26 mouse cellular contexts compared by ENCODE assay signal in the genomic region with DNA sequence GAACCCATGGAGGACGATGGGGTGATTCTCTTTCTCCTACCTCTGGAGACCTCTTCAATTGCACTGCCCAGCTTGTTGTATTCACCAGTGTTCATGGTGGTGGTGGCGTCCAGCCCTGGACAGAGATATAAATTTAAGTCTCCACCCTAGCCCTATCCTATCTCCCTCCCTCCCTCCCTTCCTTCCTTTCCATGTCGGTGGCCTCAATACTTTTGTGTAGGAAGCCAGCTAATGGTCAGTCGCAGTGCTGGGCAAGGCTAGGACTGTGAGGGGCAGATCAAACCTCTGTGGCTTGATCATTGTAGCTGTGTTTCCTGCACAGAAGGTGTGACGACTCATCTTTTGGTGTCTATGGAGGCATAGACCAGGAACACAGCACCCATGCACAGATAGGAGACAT. TPM values are rescaled to one million over a fixed set of nuclear protein-coding genes. Genes with fewer than 3 reads are reported as not detected.
DNase-seq lines count a peak whose midpoint lies in the region; ATAC-seq lines count a peak whose summit lies in the region.
"Had no signal": no experiment of that assay in that cellular context is flagged by ENCODE, and none has a peak within 500 bp of the region (broad histone marks: within the 10 kb centered on the region; RNA-seq: fewer than 3 reads in every experiment).

Gene Clec4g, minus strand, starts transcription at position 101 of the 400 bp plus-strand sequence.

- no peak for ATAC-seq in heart, embryonic 12.5 days (ENCODE audit: insufficient number of reproducible peaks, low FRiP score)
- ATAC-seq in liver, embryonic 16.5 days (ENCODE audit: low read depth), result no peak
- no peak for ATAC-seq in liver, embryonic 11.5 days (replicated peaks; ENCODE audit: low FRiP score)
- ATAC-seq in megakaryocyte, adult 5-6 weeks (ENCODE audit: poor library complexity, severe bottlenecking), result no peak
- ATAC-seq: forebrain, embryonic 14.5 days had no signal

- H3K27ac ChIP-seq in heart, embryonic 12.5 days (ENCODE audit: poor library complexity, severe bottlenecking), result no peak within 1 kb of the TSS
- H3K27ac ChIP-seq in liver, embryonic 16.5 days (ENCODE audit: low read length), result no peak within 1 kb of the TSS
- H3K27ac ChIP-seq in liver, embryonic 11.5 days (ENCODE audit: low read depth, low read length), result no peak within 1 kb of the TSS
- H3K27ac ChIP-seq: embryonic facial prominence, embryonic 13.5 days; embryonic facial prominence, embryonic 15.5 days; forebrain, embryonic 10.5 days; forebrain, embryonic 12.5 days had no signal

- no peak within 1 kb of the TSS for H3K4me3 ChIP-seq in heart, embryonic 12.5 days
- H3K4me3 ChIP-seq in liver, embryonic 16.5 days (ENCODE audit: low read depth, low read length), result no peak within 1 kb of the TSS
- H3K4me3 ChIP-seq in liver, embryonic 11.5 days (ENCODE audit: low read depth, low read length), result no peak within 1 kb of the TSS
- H3K4me3 ChIP-seq in megakaryocyte, embryonic 14.5 days (replicated peaks), result peak within 1 kb of the TSS; percentile 72
- H3K4me3 ChIP-seq: embryonic facial prominence, embryonic 13.5 days; embryonic facial prominence, embryonic 15.5 days; erythroblast, embryonic 14.5 days; forebrain, embryonic 10.5 days; forebrain, embryonic 12.5 days had no signal

- no peaks in the 10 kb centered on the region for H3K27me3 ChIP-seq in heart, embryonic 12.5 days (replicated peaks)
- no peaks in the 10 kb centered on the region for H3K27me3 ChIP-seq in liver, embryonic 16.5 days (ENCODE audit: control insufficient read depth, insufficient read depth, low read depth, low read length)
- H3K27me3 ChIP-seq in liver, embryonic 11.5 days (replicated peaks; ENCODE audit: control insufficient read depth, insufficient read depth, low read length), result no peaks in the 10 kb centered on the region
- H3K27me3 ChIP-seq in megakaryocyte, embryonic 14.5 days (replicated peaks), result peaks cover 5% of the 10 kb centered on the region
- H3K27me3 ChIP-seq: embryonic facial prominence, embryonic 13.5 days; embryonic facial prominence, embryonic 15.5 days; forebrain, embryonic 12.5 days had no signal

- no peaks in the 10 kb centered on the region for H3K36me3 ChIP-seq in heart, embryonic 12.5 days
- H3K36me3 ChIP-seq in liver, embryonic 16.5 days (ENCODE audit: control insufficient read depth, insufficient read depth), result no peaks in the 10 kb centered on the region
- H3K36me3 ChIP-seq in liver, embryonic 11.5 days (ENCODE audit: control insufficient read depth, insufficient read depth, low read length), result no peaks in the 10 kb centered on the region
- no peaks in the 10 kb centered on the region for H3K36me3 ChIP-seq in megakaryocyte, embryonic 14.5 days (replicated peaks; ENCODE audit: low read length)
- H3K36me3 ChIP-seq: embryonic facial prominence, embryonic 13.5 days; embryonic facial prominence, embryonic 15.5 days; forebrain, embryonic 10.5 days; forebrain, embryonic 12.5 days had no signal

- H3K4me1 ChIP-seq in heart, embryonic 12.5 days (replicated peaks), result peaks cover 13% of the 10 kb centered on the region; the same call in 1 of the 2 replicates
- no peaks in the 10 kb centered on the region for H3K4me1 ChIP-seq in liver, embryonic 16.5 days (ENCODE audit: control insufficient read depth, low read depth, low read length)
- no peaks in the 10 kb centered on the region for H3K4me1 ChIP-seq in liver, embryonic 11.5 days (replicated peaks; ENCODE audit: control insufficient read depth, insufficient read depth, low read length)
- peaks cover 47% of the 10 kb centered on the region for H3K4me1 ChIP-seq in megakaryocyte, embryonic 14.5 days
- H3K4me1 ChIP-seq: embryonic facial prominence, embryonic 13.5 days; embryonic facial prominence, embryonic 15.5 days; forebrain, embryonic 12.5 days had no signal

- H3K9me3 ChIP-seq in heart, embryonic 12.5 days (replicated peaks), result no peaks in the 10 kb centered on the region; the same call in 1 of the 2 replicates
- no peaks in the 10 kb centered on the region for H3K9me3 ChIP-seq in liver, embryonic 16.5 days (replicated peaks; ENCODE audit: control insufficient read depth, low read length)
- H3K9me3 ChIP-seq in liver, embryonic 11.5 days (ENCODE audit: control insufficient read depth, low read length), result no peaks in the 10 kb centered on the region
- no peaks in the 10 kb centered on the region for H3K9me3 ChIP-seq in megakaryocyte, embryonic 14.5 days
- H3K9me3 ChIP-seq: embryonic facial prominence, embryonic 13.5 days; embryonic facial prominence, embryonic 15.5 days; forebrain, embryonic 12.5 days had no signal

- 58% methylated on average over 5 of the region's 5 CpGs for WGBS in heart, embryonic 12.5 days
- WGBS in liver, embryonic 16.5 days (ENCODE audit: insufficient replicate concordance), result 38% methylated on average over 5 of the region's 5 CpGs
- 52% methylated on average over 5 of the region's 5 CpGs for WGBS in liver, embryonic 11.5 days

- H3K4me2 ChIP-seq in heart, embryonic 12.5 days, result 0 out of 2 replicates have a peak within 1 kb of the TSS, but pooled peaks have one; percentile 2
- H3K4me2 ChIP-seq in liver, embryonic 16.5 days (ENCODE audit: low read depth, low read length), result no peak within 1 kb of the TSS
- no peak within 1 kb of the TSS for H3K4me2 ChIP-seq in liver, embryonic 11.5 days
- H3K4me2 ChIP-seq: embryonic facial prominence, embryonic 13.5 days; embryonic facial prominence, embryonic 15.5 days; forebrain, embryonic 12.5 days had no signal

- H3K9ac ChIP-seq in heart, embryonic 12.5 days, result no peak within 1 kb of the TSS
- no peak within 1 kb of the TSS for H3K9ac ChIP-seq in liver, embryonic 16.5 days (ENCODE audit: low read depth, low read length)
- H3K9ac ChIP-seq in liver, embryonic 11.5 days (ENCODE audit: low read depth, low read length), result no peak within 1 kb of the TSS
- H3K9ac ChIP-seq: embryonic facial prominence, embryonic 13.5 days; embryonic facial prominence, embryonic 15.5 days; forebrain, embryonic 12.5 days had no signal

- no peak for DNase-seq in heart, adult 18-20 months
- no peak for DNase-seq in liver, embryonic 11.5 days (ENCODE audit: low spot score)
- DNase-seq: adrenal gland, adult 2 months; adrenal gland, postnatal 10 days; adrenal gland, postnatal 25 days; cerebellum, adult 11 months; cerebellum, adult 18-20 months; cerebellum, adult 8-10 months; cerebellum, adult 9-11 months; cerebellum, postnatal 36 days; embryo, embryonic 11 days had no signal

RNA-seq across cellular contexts. Expression of gene Clec4g, which starts in this region (rescaled TPM):
- polyA plus RNA-seq in heart, embryonic 12.5 days (2016; fragmentation: Nextera tagmentation; extraction: Ambion mirVana), result 3.7 and 5.0 TPM in 2 replicates
- total RNA-seq in heart, adult 18-20 months (2021), result 1 to 10 TPM in 1 of 2 experiments, under 1 TPM in 1; 0.47 to 1.0 TPM
- polyA plus RNA-seq in liver, embryonic 16.5 days (2015; fragmentation: Nextera tagmentation; extraction: Ambion mirVana), result 8.2 and 10.3 TPM in 2 replicates
- 0.92 and 1.8 TPM in 2 replicates for polyA plus RNA-seq in liver, embryonic 11.5 days (2014; fragmentation: Nextera tagmentation; extraction: Ambion mirVana)
- 1.2 and 11.6 TPM in 2 replicates for polyA plus RNA-seq in megakaryocyte, embryonic 14.5 days (2012; ENCODE audit: insufficient read depth, low replicate concordance)
- 0.55 and 1.3 TPM in 2 replicates for total RNA-seq in megakaryocyte, adult 5-6 weeks (2015)
- 0.33 and 1.2 TPM in 2 replicates for total RNA-seq in megakaryocyte, adult 5-6 weeks (2017)
- total RNA-seq: adrenal gland, postnatal 25 days; common myeloid progenitor, adult 5-6 weeks; ES-E14; MEL had no signal
- polyA plus RNA-seq: brain, embryonic 14.5 days; C2C12; embryonic facial prominence, embryonic 15.5 days; forebrain, embryonic 10.5 days; forebrain, embryonic 12.5 days; forebrain, embryonic 14.5 days had no signal
